Mouse (Mus musculus): ENCODE measurements around the gene Gas2l2.

Gas2l2 gene

GRCm38 (mm10) chr11:83429355-83429754 is at the start of gene Gas2l2:
TSS of gene Gas2l2 (minus strand) at chr11:83429455.
- no peak for DNase-seq (ENCODE audit: low read depth)

GRCm38 (mm10) chr11:83473235-83474016 is 44.2 kb upstream of the Gas2l2 start:
- no peak for DNase-seq (ENCODE audit: low read depth)

GRCm38 (mm10) chr11:83472324-83473234 is 43.3 kb upstream of the Gas2l2 start, which contains the start of gene Taf15:
TSS of gene Taf15 (plus strand) at chr11:83473086.
- DNase-seq (ENCODE audit: low read depth), result peak; percentile 96

DNA sequence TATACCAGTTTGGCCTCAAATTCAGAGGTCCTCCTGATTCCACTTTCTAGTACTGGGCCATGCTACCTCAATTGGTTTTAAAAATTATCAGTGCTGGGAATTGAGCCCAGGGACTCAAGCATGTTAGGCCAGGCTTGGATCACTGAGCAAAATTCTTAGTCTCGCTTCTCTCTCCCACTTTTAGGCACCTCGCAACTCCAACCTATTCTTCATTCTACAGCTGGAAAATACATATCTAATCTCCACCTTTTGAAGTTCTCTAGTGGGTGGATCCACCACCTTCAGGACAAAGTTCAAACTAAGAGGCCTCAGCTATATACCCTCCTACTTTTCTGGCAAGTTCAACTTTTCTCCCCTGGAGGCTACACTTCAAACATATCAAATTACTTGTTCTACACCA is 42.5 kb upstream of the Gas2l2 start:
- no peak for DNase-seq (ENCODE audit: low read depth)

DNA sequence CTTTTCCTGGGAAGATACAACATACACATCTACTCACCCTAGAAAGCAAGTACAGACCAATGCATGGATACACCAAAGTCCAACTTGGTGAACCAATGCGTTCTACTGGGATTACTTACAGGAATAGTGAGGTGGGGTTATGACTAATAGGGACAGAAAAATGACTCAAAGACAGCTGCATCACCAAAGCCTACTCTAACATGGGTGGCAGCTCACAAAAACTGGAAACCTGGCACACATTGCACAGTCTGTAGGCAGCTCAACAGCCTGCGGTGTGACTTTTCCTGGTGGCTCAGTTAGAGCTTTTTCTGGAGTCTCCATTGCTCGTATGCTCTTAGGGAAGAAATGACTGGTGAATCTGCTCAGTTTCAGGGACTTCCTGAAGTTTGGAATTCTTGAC is 39.5 kb upstream of the Gas2l2 start:
- DNase-seq (ENCODE audit: low read depth), result no peak

GRCm38 (mm10) chr11:83467120-83467652 is 37.9 kb upstream of the Gas2l2 start:
- peak; percentile 41 for DNase-seq (ENCODE audit: low read depth)

DNA sequence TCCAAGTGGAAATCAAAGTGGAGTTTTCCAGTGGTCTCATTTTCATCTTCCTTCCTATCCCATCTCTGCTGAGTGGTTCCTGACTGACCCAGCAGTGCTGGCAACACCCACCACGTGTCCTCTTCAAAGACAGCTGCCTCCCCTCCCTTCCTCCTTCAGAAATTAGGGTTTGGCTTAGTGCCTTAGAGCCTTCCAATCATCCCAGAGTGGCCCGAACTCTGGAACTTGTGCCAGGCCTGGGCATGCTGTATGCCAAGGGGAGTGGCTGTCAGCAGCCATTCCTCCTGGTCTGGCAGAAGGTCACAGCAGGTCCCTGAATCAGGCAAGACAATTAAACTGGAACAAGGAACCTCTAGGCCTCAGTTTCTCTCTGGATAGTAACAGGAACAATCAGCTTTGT is 36.7 kb upstream of the Gas2l2 start:
- DNase-seq (ENCODE audit: low read depth), result peak; percentile 58

DNA sequence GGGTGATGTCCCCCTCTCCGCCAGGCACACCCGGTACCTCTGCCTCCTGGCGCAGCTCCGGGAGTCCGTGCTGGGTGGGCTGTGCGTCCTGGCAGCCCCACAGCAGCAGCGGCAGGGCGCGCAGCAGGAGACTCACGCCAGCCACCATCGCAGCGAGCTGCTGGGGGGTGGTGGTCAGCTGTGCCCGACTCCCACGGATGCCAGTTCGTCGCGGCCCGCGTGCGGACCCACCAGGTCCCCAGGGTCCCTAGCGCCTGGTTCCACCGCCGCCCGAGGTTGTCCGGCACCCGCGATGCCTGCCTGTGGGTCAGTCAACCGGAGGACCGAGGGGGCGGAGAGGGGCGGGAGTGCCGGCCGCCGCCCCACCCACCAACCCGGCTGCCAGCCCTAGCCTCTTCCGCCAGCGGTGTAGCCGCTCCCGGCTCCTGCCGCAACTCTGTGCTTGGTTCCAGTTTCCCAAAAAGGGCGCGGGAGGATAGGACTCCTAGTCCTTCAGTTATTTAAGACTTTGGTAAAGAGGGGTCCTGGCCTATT is 33.5 kb upstream of the Gas2l2 start, which contains the start of gene Mmp28:
Gene Mmp28, minus strand, starts transcription at position 361 of the 534 bp plus-strand sequence.
- no peak for DNase-seq (ENCODE audit: low read depth)

GRCm38 (mm10) chr11:83461462-83462027 is 32.3 kb upstream of the Gas2l2 start:
- DNase-seq (ENCODE audit: low read depth), result no peak

DNA sequence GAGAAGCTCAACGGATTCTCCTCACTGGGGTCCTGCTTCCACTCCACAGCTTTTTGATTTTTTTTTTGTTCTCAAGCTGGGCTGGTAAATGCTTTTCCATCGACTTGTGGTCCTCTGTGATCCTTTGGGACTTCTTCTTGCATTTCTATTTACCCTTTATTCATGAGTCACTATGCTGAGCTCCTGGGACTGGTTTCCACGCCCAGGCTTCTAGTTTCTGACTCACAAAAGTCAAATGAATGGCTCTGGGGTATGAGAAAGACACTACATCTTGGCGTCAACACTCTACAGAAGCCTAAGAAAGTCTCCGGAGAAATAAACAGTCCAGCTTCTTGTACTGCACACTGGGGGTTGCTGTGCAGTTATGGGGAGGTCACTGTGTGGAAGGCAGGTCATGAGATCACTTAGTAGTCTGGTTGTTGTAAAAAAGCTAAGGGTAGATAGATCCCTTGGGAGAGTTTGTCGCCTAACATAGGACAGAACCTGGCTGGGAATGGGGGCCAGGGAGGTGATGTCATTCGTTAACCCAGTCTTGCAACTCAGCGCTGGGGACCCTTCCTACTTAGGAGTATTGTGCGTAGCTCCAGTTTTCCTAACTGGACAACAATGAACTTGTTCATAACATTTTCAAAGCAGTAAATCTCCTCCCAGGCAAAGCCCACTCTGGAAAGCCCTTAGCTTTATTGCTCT is 28.8 kb upstream of the Gas2l2 start:
- peak; percentile 93 for DNase-seq (ENCODE audit: low read depth)

DNA sequence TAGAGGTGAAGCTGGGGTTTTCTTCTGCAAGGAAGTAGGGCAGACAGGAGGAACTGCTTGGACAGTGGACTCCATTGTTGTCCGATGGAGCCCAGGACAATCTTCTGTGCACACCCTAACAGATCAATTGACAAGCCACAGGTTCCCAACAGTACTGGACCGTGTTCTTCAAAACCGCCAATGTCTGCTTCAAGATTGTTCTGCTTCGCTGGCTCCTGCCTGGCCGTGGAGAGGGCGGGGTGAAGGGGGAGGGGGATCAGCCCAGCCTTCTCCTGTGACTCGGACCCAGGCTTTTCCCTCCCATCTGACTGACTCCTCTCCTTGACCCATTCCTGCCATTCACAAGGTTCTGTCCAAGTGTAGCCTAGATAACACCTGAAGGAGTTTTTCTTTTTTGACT is 28.0 kb upstream of the Gas2l2 start:
- no peak for DNase-seq (ENCODE audit: low read depth)

DNA sequence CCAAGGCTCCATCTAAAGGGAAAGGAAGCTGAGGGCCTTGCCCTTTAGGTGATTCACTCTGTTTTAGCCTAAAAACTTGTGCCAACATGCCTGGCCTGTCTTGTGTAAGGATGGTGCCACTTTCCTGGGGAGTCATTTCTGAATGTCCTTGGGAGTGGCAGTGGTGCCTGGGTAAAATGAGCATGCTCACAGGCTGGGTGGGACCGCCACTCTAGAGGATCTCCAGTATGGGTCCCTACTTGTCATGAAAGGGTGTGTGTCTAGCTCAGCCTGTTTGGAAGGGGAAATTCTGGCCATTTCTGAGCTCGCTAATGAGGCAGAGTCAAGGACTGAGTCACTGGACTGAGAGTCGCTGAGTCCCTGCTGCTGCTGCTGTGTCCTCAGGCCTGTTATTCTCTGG is 26.4 kb upstream of the Gas2l2 start:
- DNase-seq (ENCODE audit: low read depth), result no peak

DNA sequence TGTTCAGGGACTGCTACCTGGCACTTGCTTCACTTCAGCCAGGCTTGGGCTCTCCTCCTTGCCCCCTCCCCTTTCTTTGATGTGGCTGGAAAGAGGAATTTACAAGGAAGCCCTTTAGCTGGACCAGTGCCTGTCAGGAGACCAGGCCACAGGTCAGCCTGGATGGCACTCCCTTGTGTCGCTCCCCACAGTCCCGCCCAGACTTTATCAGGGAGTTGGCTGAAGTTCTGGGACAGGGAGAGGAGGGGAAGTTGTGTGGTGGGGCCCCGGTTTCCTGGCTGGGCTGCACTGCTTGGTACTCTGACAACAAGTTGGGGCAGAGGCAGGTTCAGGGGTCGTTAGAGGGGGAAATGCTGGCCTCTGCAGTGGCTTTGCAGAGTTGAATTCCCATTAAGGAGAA is 25.3 kb upstream of the Gas2l2 start:
- no peak for DNase-seq (ENCODE audit: low read depth)

DNA sequence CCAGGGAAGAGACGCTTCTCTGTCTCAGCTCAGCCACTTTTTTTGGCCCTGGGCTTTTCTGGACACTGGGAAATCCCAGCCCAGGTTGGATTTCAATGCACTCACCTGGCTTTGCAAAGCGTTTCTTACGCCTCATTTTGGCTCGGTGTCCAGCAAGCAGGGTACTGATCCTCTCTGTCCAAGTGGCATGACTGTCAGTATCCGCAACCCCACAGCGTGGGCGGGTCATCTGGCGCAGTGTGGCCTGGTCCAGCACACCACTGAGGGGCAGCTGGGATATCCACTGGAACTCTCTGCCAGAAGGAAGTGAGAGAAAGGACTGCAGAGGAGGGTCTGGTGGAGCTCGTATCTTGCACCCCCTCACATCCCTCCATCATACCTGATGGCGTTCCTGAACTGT is 22.0 kb upstream of the Gas2l2 start:
- no peak for DNase-seq (ENCODE audit: low read depth)

DNA sequence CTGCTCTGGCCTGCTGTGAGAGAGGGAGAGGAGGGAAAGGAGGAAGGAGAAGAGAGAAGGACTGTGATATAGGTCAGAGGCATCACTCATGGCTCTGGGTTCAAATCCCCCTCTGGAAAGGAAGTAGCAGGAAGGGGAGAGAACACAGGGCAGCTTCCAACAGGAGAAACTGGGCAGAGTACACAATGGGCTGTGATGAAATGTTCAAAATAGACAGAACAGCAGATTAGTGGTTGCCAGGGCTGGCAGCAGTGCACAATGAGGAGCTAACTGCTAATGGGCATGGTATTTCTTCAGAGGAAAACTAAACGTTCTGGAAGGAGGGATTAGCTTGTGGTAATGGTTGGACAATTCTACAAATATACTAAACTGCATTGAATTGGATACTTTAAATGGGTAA is 21.3 kb upstream of the Gas2l2 start:
- DNase-seq (ENCODE audit: low read depth), result no peak

DNA sequence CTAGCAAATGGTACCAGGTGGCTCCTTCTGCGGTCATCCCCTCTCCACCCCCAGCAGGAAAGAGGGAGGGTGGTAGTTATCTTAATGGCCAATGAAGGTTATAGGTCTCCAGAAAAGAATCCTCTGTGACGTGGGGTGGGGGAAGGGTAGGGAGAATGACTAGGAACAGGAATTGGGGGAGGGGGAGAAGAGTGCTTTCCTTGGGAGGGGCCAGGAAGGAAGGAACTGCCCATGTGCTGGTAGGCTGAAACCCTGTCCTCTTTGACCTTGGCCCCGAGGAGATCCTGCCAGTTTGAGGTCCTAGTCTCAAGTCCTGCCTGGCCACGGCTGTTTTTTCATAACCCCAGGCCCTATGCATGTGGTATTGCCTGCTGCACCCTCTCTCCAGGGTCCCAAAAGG is 20.0 kb upstream of the Gas2l2 start:
- no peak for DNase-seq (ENCODE audit: low read depth)

GRCm38 (mm10) chr11:83448927-83449236 is 19.6 kb upstream of the Gas2l2 start:
- DNase-seq (ENCODE audit: low read depth), result no peak

- DNase-seq (ENCODE audit: low read depth), result no peak
These were observed 19.0 kb upstream of the Gas2l2 start for GRCm38 (mm10) chr11:83448021-83448926.

- DNase-seq (ENCODE audit: low read depth), result no peak
These were observed 18.4 kb upstream of the Gas2l2 start for GRCm38 (mm10) chr11:83447612-83448011.

DNA sequence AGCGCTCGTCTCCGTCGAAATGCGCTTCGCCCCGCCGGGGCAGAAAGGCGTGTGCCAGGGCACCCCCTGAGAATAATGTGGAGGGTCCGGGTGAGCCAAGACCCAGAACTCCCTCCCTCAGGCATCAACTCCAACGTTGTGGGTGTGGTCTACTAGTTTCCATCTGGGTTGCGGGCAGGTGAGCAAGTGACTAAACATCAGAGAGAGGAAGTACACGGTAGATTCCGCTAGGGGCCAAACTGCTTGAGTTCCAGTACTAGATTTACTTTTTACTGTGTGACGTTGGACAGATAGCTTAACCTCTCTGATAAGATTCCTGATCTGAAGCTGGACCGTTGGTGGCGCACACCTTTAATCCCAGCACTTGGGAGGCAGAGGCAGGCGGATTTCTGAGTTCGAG is 15.7 kb upstream of the Gas2l2 start:
- no peak for DNase-seq (ENCODE audit: low read depth)

DNA sequence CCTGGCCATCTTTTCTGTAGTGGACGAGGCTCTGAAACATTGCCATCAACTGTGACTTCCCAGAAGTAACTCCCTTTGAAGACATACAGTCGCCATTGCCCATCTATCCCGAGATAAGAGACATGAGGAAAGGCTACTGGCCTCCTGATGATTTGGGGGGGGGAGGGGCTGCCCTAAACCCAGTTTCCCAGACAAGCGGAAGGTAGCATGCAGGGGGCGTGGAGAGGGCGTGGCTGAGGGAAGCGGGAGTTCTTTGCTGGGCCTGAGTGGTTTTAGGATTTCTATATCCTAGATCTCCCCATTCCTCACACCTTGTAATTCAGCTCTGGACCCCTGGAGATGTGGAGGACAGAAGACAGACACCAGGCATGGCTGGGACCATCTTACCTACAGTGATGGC is 14.6 kb upstream of the Gas2l2 start:
- DNase-seq (ENCODE audit: low read depth), result no peak
